Mouse (Mus musculus): ENCODE results near the gene Bach2. TPM values are rescaled to one million over a fixed set of nuclear protein-coding genes. Genes with fewer than 3 reads are reported as not detected.

Gene Bach2
- polyA plus RNA-seq, 1 experiment from 2014 or later: 29.9 TPM

- ATAC-seq (ENCODE audit: insufficient read depth, low FRiP score, low TSS enrichment): no peak
- no peaks in the 10 kb centered on the region for H3K36me3 ChIP-seq (ENCODE audit: control insufficient read depth, insufficient read depth, low read length)
- H3K4me2 ChIP-seq (ENCODE audit: low read depth): no peak overlapping the region
- DNase-seq (ENCODE audit: low spot score): no peak
- H3K27ac ChIP-seq (ENCODE audit: low read depth, low read length): no peak overlapping the region
- no peaks in the 10 kb centered on the region for H3K27me3 ChIP-seq (ENCODE audit: control insufficient read depth, insufficient read depth, low read length)
- peaks cover 22% of the 10 kb centered on the region for H3K4me1 ChIP-seq (ENCODE audit: control insufficient read depth, insufficient read depth, low read length)
- WGBS: 87% methylated on average over 8 of the region's 8 CpGs
- no peaks in the 10 kb centered on the region for H3K9me3 ChIP-seq (ENCODE audit: control insufficient read depth, low read length)
- H3K9ac ChIP-seq (ENCODE audit: low read length): no peak overlapping the region
- H3K4me3 ChIP-seq (ENCODE audit: low read depth, low read length): no peak overlapping the region
Observed at GRCm38 (mm10) chr4:32330584-32331314, 92.1 kb downstream of the Bach2 start.

GRCm38 (mm10) chr4:32332028-32332427 is 93.4 kb downstream of the Bach2 start:
- Histone ChIP-seq H3K9ac (ENCODE audit: low read length) (no peak overlapping the region), H3K36me3 (ENCODE audit: control insufficient read depth, insufficient read depth, low read length) (no peaks in the 10 kb centered on the region), H3K4me1 (ENCODE audit: control insufficient read depth, insufficient read depth, low read length) (peaks cover 13% of the 10 kb centered on the region), H3K9me3 (ENCODE audit: control insufficient read depth, low read length) (no peaks in the 10 kb centered on the region), H3K4me3 (ENCODE audit: low read depth, low read length) (no peak overlapping the region), H3K27ac (ENCODE audit: low read depth, low read length) (no peak overlapping the region), H3K4me2 (ENCODE audit: low read depth) (no peak overlapping the region), H3K27me3 (ENCODE audit: control insufficient read depth, insufficient read depth, low read length) (no peaks in the 10 kb centered on the region)
- DNase-seq (ENCODE audit: low spot score): no peak
- no peak for ATAC-seq (ENCODE audit: insufficient read depth, low FRiP score, low TSS enrichment)
- WGBS: 96% methylated on average over 12 of the region's 12 CpGs

GRCm38 (mm10) chr4:32334131-32334530 is 95.5 kb downstream of the Bach2 start:
- WGBS: 96% methylated on average over 1 of the region's 1 CpGs
- Histone ChIP-seq H3K4me2 (ENCODE audit: low read depth) (no peak overlapping the region), H3K36me3 (ENCODE audit: control insufficient read depth, insufficient read depth, low read length) (no peaks in the 10 kb centered on the region), H3K9ac (ENCODE audit: low read length) (no peak overlapping the region), H3K9me3 (ENCODE audit: control insufficient read depth, low read length) (no peaks in the 10 kb centered on the region), H3K27ac (ENCODE audit: low read depth, low read length) (no peak overlapping the region), H3K27me3 (ENCODE audit: control insufficient read depth, insufficient read depth, low read length) (no peaks in the 10 kb centered on the region), H3K4me3 (ENCODE audit: low read depth, low read length) (no peak overlapping the region), H3K4me1 (ENCODE audit: control insufficient read depth, insufficient read depth, low read length) (0 out of 2 replicates have a peak, but pooled peaks cover 2% of the 10 kb centered on the region)
- ATAC-seq (ENCODE audit: insufficient read depth, low FRiP score, low TSS enrichment): no peak
- DNase-seq (ENCODE audit: low spot score): no peak

GRCm38 (mm10) chr4:32334765-32335164 is 96.2 kb downstream of the Bach2 start:
- Histone ChIP-seq H3K27ac (ENCODE audit: low read depth, low read length) (no peak overlapping the region), H3K9ac (ENCODE audit: low read length) (no peak overlapping the region), H3K27me3 (ENCODE audit: control insufficient read depth, insufficient read depth, low read length) (no peaks in the 10 kb centered on the region), H3K36me3 (ENCODE audit: control insufficient read depth, insufficient read depth, low read length) (no peaks in the 10 kb centered on the region), H3K4me1 (ENCODE audit: control insufficient read depth, insufficient read depth, low read length) (0 out of 2 replicates have a peak, but pooled peaks cover 2% of the 10 kb centered on the region), H3K4me2 (ENCODE audit: low read depth) (no peak overlapping the region), H3K4me3 (ENCODE audit: low read depth, low read length) (no peak overlapping the region), H3K9me3 (ENCODE audit: control insufficient read depth, low read length) (no peaks in the 10 kb centered on the region)
- WGBS: 87% methylated on average over 5 of the region's 5 CpGs
- DNase-seq (ENCODE audit: low spot score) (no peak), ATAC-seq (ENCODE audit: insufficient read depth, low FRiP score, low TSS enrichment) (no peak)

- DNase-seq (ENCODE audit: low spot score) (no peak), ATAC-seq (ENCODE audit: insufficient read depth, low FRiP score, low TSS enrichment) (no peak)
- Histone ChIP-seq H3K9me3 (ENCODE audit: control insufficient read depth, low read length) (no peaks in the 10 kb centered on the region), H3K4me3 (ENCODE audit: low read depth, low read length) (no peak overlapping the region), H3K36me3 (ENCODE audit: control insufficient read depth, insufficient read depth, low read length) (no peaks in the 10 kb centered on the region), H3K4me1 (ENCODE audit: control insufficient read depth, insufficient read depth, low read length) (0 out of 2 replicates have a peak, but pooled peaks cover 2% of the 10 kb centered on the region), H3K9ac (ENCODE audit: low read length) (no peak overlapping the region), H3K27me3 (ENCODE audit: control insufficient read depth, insufficient read depth, low read length) (no peaks in the 10 kb centered on the region), H3K27ac (ENCODE audit: low read depth, low read length) (no peak overlapping the region), H3K4me2 (ENCODE audit: low read depth) (no peak overlapping the region)
- 86% methylated on average over 12 of the region's 12 CpGs for WGBS
Observed at GRCm38 (mm10) chr4:32335659-32336058, 97.1 kb downstream of the Bach2 start.

- no peak for DNase-seq (ENCODE audit: low spot score)
- Histone ChIP-seq H3K4me2 (ENCODE audit: low read depth) (no peak overlapping the region), H3K27ac (ENCODE audit: low read depth, low read length) (no peak overlapping the region), H3K27me3 (ENCODE audit: control insufficient read depth, insufficient read depth, low read length) (no peaks in the 10 kb centered on the region), H3K9ac (ENCODE audit: low read length) (no peak overlapping the region), H3K36me3 (ENCODE audit: control insufficient read depth, insufficient read depth, low read length) (no peaks in the 10 kb centered on the region), H3K4me3 (ENCODE audit: low read depth, low read length) (no peak overlapping the region), H3K9me3 (ENCODE audit: control insufficient read depth, low read length) (no peaks in the 10 kb centered on the region), H3K4me1 (ENCODE audit: control insufficient read depth, insufficient read depth, low read length) (0 out of 2 replicates have a peak, but pooled peaks cover 2% of the 10 kb centered on the region)
- no peak for ATAC-seq (ENCODE audit: insufficient read depth, low FRiP score, low TSS enrichment)
- 70% methylated on average over 4 of the region's 4 CpGs for WGBS
Observed at GRCm38 (mm10) chr4:32336642-32337041, 98.0 kb downstream of the Bach2 start.

- H3K9me3 ChIP-seq (ENCODE audit: control insufficient read depth, low read length): no peaks in the 10 kb centered on the region
- H3K27ac ChIP-seq (ENCODE audit: low read depth, low read length): no peak overlapping the region
- H3K4me2 ChIP-seq (ENCODE audit: low read depth): no peak overlapping the region
- no peaks in the 10 kb centered on the region for H3K27me3 ChIP-seq (ENCODE audit: control insufficient read depth, insufficient read depth, low read length)
- H3K9ac ChIP-seq (ENCODE audit: low read length): no peak overlapping the region
- no peaks in the 10 kb centered on the region for H3K36me3 ChIP-seq (ENCODE audit: control insufficient read depth, insufficient read depth, low read length)
- 0 out of 2 replicates have a peak, but pooled peaks cover 2% of the 10 kb centered on the region for H3K4me1 ChIP-seq (ENCODE audit: control insufficient read depth, insufficient read depth, low read length)
- DNase-seq (ENCODE audit: low spot score) (no peak), ATAC-seq (ENCODE audit: insufficient read depth, low FRiP score, low TSS enrichment) (no peak)
- WGBS: 46% methylated on average over 11 of the region's 11 CpGs
- no peak overlapping the region for H3K4me3 ChIP-seq (ENCODE audit: low read depth, low read length)
Observed at GRCm38 (mm10) chr4:32337638-32338037, 99.0 kb downstream of the Bach2 start.

- 0 out of 2 replicates have a peak, but pooled peaks cover 4% of the 10 kb centered on the region for H3K4me1 ChIP-seq (ENCODE audit: control insufficient read depth, insufficient read depth, low read length)
- no peaks in the 10 kb centered on the region for H3K36me3 ChIP-seq (ENCODE audit: control insufficient read depth, insufficient read depth, low read length)
- ATAC-seq (ENCODE audit: insufficient read depth, low FRiP score, low TSS enrichment): no peak
- DNase-seq (ENCODE audit: low spot score): no peak
- H3K27ac ChIP-seq (ENCODE audit: low read depth, low read length): no peak overlapping the region
- no peak overlapping the region for H3K4me3 ChIP-seq (ENCODE audit: low read depth, low read length)
- no peaks in the 10 kb centered on the region for H3K27me3 ChIP-seq (ENCODE audit: control insufficient read depth, insufficient read depth, low read length)
- no peak overlapping the region for H3K9ac ChIP-seq (ENCODE audit: low read length)
- H3K4me2 ChIP-seq (ENCODE audit: low read depth): no peak overlapping the region
- H3K9me3 ChIP-seq (ENCODE audit: control insufficient read depth, low read length): no peaks in the 10 kb centered on the region
- WGBS: 89% methylated on average over 10 of the region's 10 CpGs
Observed at GRCm38 (mm10) chr4:32338451-32338850, 99.8 kb downstream of the Bach2 start.

- Histone ChIP-seq H3K27ac (ENCODE audit: low read depth, low read length) (no peak overlapping the region), H3K4me1 (ENCODE audit: control insufficient read depth, insufficient read depth, low read length) (0 out of 2 replicates have a peak, but pooled peaks cover 4% of the 10 kb centered on the region), H3K27me3 (ENCODE audit: control insufficient read depth, insufficient read depth, low read length) (no peaks in the 10 kb centered on the region), H3K9ac (ENCODE audit: low read length) (no peak overlapping the region), H3K9me3 (ENCODE audit: control insufficient read depth, low read length) (no peaks in the 10 kb centered on the region), H3K4me2 (ENCODE audit: low read depth) (no peak overlapping the region), H3K36me3 (ENCODE audit: control insufficient read depth, insufficient read depth, low read length) (no peaks in the 10 kb centered on the region), H3K4me3 (ENCODE audit: low read depth, low read length) (no peak overlapping the region)
- DNase-seq (ENCODE audit: low spot score) (no peak), ATAC-seq (ENCODE audit: insufficient read depth, low FRiP score, low TSS enrichment) (no peak)
- WGBS: 86% methylated on average over 7 of the region's 7 CpGs
Observed at GRCm38 (mm10) chr4:32340844-32341243, 102.2 kb downstream of the Bach2 start.

Data from neural tube, embryonic 11.5 days (tissue).